Mouse (Mus musculus) spleen, postnatal 4 days (tissue): Measurements from ENCODE around the gene Tspan18.

Experiments used
- DNase-seq, 2 experiments: peaks; one replicate each; pipeline ENCODE4 v3.0.0; 2022; ENCODE audit warnings: low spot score in 2 of 2

Gene Tspan18

GRCm38 (mm10) chr2:93218353-93218990, 115.8 kb downstream of the Tspan18 start:
- no peak for DNase-seq

GRCm38 (mm10) chr2:93217015-93217414, 117.3 kb downstream of the Tspan18 start:
- DNase-seq: peak; percentile 70 to 87

GRCm38 (mm10) chr2:93215790-93216189, 118.5 kb downstream of the Tspan18 start:
- DNase-seq: no peak

GRCm38 (mm10) chr2:93214192-93214591, 120.1 kb downstream of the Tspan18 start:
- DNase-seq: no peak

- DNase-seq: no peak
Observed at GRCm38 (mm10) chr2:93212865-93213264, 121.4 kb downstream of the Tspan18 start.

- DNase-seq: no peak
Observed at GRCm38 (mm10) chr2:93212386-93212785, 121.9 kb downstream of the Tspan18 start.

GRCm38 (mm10) chr2:93206126-93206525, 128.2 kb downstream of the Tspan18 start:
- no peak for DNase-seq

- DNase-seq: no peak
Observed at GRCm38 (mm10) chr2:93204571-93204970, 129.7 kb downstream of the Tspan18 start.

GRCm38 (mm10) chr2:93203682-93204081, 130.6 kb downstream of the Tspan18 start:
- DNase-seq: peak in 1 of 2 experiments; percentile 33

- no peak for DNase-seq
Observed at GRCm38 (mm10) chr2:93202782-93203181, 131.5 kb downstream of the Tspan18 start.

GRCm38 (mm10) chr2:93201997-93202396, 132.3 kb downstream of the Tspan18 start:
- DNase-seq: no peak

- DNase-seq: no peak
Observed at GRCm38 (mm10) chr2:93200681-93201340, 133.5 kb downstream of the Tspan18 start.

- DNase-seq: peak; percentile 50 to 83
Observed at GRCm38 (mm10) chr2:93199531-93199974, 134.8 kb downstream of the Tspan18 start.

GRCm38 (mm10) chr2:93198846-93199245, 135.5 kb downstream of the Tspan18 start:
- DNase-seq: peak; percentile 88 to 97

- DNase-seq: no peak
Observed at GRCm38 (mm10) chr2:93193806-93194205, 140.5 kb downstream of the Tspan18 start.

GRCm38 (mm10) chr2:93192671-93193080, 141.6 kb downstream of the Tspan18 start:
- DNase-seq: peak; percentile 71 to 84

- DNase-seq: peak in 1 of 2 experiments; percentile 52
Observed at GRCm38 (mm10) chr2:93192182-93192560, 142.1 kb downstream of the Tspan18 start.

GRCm38 (mm10) chr2:93191488-93192181, 142.7 kb downstream of the Tspan18 start:
- DNase-seq: no peak

- no peak for DNase-seq
Observed at GRCm38 (mm10) chr2:93190771-93191487, 143.4 kb downstream of the Tspan18 start.

GRCm38 (mm10) chr2:93188761-93189458, 145.4 kb downstream of the Tspan18 start:
- DNase-seq: no peak

- DNase-seq: peak in 1 of 2 experiments; percentile 73
Observed at GRCm38 (mm10) chr2:93188020-93188760, 146.1 kb downstream of the Tspan18 start.
